Mouse (Mus musculus) kidney, adult 2 months (tissue): ENCODE data around the gene Gm19684. TPM values are rescaled to one million over a fixed set of nuclear protein-coding genes. Genes with fewer than 3 reads are reported as not detected.
"Not testable (repeated sequence)": the region's sequence is repeated elsewhere in the genome, so short reads cannot be mapped to it uniquely, and the experiment has no call there.

ENCODE experiments used
- DNase-seq: peaks from one replicate; pipeline ENCODE4 v3.0.0; 2021
- H3K27ac ChIP-seq: fragments of 200-500 bp; 2 replicates; pipeline ENCODE4 v1.5.1; 2012; ENCODE audit warnings: low read depth, low read length, control low read depth, inconsistent platforms; ENCODE audit not compliant: insufficient read depth
- H3K27me3 ChIP-seq: fragments of 200-500 bp; replicated peaks from 2 replicates; pipeline ENCODE4 v1.6.1; 2012; ENCODE audit warnings: mild to moderate bottlenecking, moderate library complexity, low read length, inconsistent platforms; ENCODE audit not compliant: control insufficient read depth, insufficient read depth
- H3K36me3 ChIP-seq: fragments of 200-500 bp; 2 replicates; pipeline ENCODE4 v1.6.1; 2012; ENCODE audit warnings: mild to moderate bottlenecking, moderate library complexity, low read length, inconsistent platforms; ENCODE audit not compliant: control insufficient read depth, insufficient read depth
- H3K4me1 ChIP-seq: fragments of 200-500 bp; 2 replicates; pipeline ENCODE4 v1.6.1; 2011; ENCODE audit warnings: low read length; ENCODE audit not compliant: control insufficient read depth, insufficient read depth
- H3K4me3 ChIP-seq: fragments of 200-500 bp; 2 replicates; pipeline ENCODE4 v1.5.1; 2011; ENCODE audit warnings: mild to moderate bottlenecking, low read depth, low read length, control low read depth; ENCODE audit not compliant: insufficient read depth
- CTCF ChIP-seq: fragments of 200-500 bp; conservative IDR thresholded peaks from 2 replicates; pipeline ENCODE4 v1.5.1; 2011; ENCODE audit warnings: low read depth, mild to moderate bottlenecking, control low read depth, low read length, moderate library complexity, mixed read lengths; ENCODE audit not compliant: insufficient read depth, insufficient read length
- POLR2A ChIP-seq: fragments of 200-500 bp; IDR thresholded peaks from one replicate; pipeline ENCODE4 v1.6.1; 2011; ENCODE audit warnings: low read depth, low read length, control low read depth
- WGBS: fragments of 180-500 bp; shearing (Covaris S2); methylation state at CpG from one replicate; pipeline ENCODE4 v1.1.7; 2018; 5-methylcytosine and 5-hydroxymethylcytosine counted together
- polyA plus RNA-seq: library from polyadenylated mRNA; depleted of rRNA; stranded (reverse); fragments of >200 nt; gene quantifications from 2 replicates; pipeline ENCODE4 v1.2.3, GENCODE M21; 2012; rRNA removed

The Gm19684 gene
- 0.15 and 0.36 TPM in 2 replicates for polyA plus RNA-seq

DNA sequence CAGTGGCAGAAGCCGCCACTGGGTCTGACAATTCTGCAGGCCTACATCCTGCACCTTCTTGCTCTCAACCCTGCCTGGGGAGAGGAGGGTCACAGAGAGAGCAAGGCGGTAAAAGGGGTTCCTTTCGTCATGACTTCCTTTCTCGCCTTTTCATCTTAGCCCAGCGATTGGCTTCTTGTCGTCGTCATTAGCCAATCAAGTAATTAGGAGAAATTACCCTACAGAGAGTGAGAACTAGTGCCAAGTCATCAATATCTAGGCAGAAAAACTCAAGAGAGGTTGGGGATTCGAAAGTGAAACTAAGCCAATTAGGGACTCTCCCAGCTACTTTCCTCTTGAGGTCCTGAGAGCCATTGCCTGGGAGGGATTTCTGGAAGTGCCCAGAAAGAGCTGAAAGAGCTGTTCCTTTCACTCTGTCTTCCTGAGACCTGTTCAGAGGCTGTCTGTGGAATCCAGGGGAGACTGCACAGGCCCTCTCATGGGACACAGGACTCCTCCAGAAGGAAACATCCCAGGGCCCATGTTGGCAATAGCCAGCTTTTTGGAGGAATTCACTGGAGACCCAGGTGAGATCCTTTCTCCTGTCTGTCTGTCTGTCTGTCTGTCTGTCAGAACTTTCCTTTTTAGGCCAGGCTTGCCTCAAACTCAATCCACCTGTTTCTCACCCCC lies at the start of gene Gm19684:
Gene Gm19684, plus strand, starts transcription at position 327 of the 669 bp plus-strand sequence.
- 0 out of 2 replicates have a peak within 1 kb of the TSS, but pooled peaks have one; percentile 2 for H3K27ac ChIP-seq
- H3K4me3 ChIP-seq: peak within 1 kb of the TSS; percentile 33
- WGBS: 11% methylated on average over 8 of the region's 8 CpGs
- not testable (repeated sequence) for H3K36me3 ChIP-seq, H3K4me1 ChIP-seq, H3K27me3 ChIP-seq
- peak; percentile 88 for DNase-seq

- H3K36me3 ChIP-seq, H3K27ac ChIP-seq, H3K27me3 ChIP-seq, DNase-seq, H3K4me3 ChIP-seq, H3K4me1 ChIP-seq: not testable (repeated sequence)
These were observed 39.6 kb upstream of the Gm19684 start for GRCm38 (mm10) chr17:36081901-36082300.

DNA sequence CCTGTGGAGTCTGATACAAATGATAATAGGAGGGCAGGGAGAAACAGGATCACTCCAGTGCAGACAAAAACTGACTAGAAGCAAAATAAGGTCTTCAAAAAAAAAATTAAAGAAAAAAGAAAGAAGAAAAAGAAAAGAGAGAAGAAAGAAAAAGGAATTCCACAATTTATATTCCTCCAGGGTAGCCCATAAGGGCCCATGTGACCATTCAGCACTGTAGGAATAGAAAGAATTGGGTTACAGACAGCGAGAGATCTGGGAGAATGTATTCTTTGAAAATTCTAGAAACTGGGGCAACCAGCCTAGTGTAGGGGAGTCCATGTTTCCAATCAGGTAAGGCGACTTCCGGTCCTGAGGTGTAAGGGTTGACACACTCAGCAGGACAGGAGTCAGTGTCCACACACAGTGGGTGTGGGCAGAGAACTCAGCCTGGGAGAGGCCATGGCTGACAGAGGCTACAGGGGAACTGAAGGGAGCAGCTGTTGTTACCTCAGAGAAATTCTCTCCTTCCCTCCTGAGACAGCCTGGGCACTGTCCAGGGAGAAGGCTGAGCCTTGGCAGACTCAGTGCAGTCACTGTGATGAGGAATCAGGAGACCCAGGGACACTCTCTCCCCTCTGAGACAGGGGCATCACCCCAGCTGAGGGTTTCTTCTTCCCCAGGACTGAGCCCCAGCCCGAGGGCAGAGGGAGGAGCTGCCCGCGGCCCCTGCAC lies 38.8 kb upstream of the Gm19684 start:
- not testable (repeated sequence) for H3K27me3 ChIP-seq, H3K36me3 ChIP-seq, H3K27ac ChIP-seq, DNase-seq, H3K4me1 ChIP-seq
- peak overlapping the region; percentile 77; the same call in 1 of the 2 replicates for H3K4me3 ChIP-seq
- whole genome bisulfite sequencing: 38% methylated on average over 6 of the region's 6 CpGs

GRCm38 (mm10) chr17:36083266-36083869 lies 38.1 kb upstream of the Gm19684 start:
- Histone ChIP-seq H3K36me3 (no peaks in the 10 kb centered on the region), H3K4me3 (peak overlapping the region; percentile 77), H3K4me1 (no peaks in the 10 kb centered on the region), H3K27ac (no peak overlapping the region), H3K27me3 (no peaks in the 10 kb centered on the region)
- DNase-seq: peak; percentile 82
- 1% methylated on average over 46 of the region's 46 CpGs for WGBS
- no peak for TF ChIP-seq CTCF
- TF ChIP-seq POLR2A: no peak

- peak overlapping the region; percentile 77 for H3K4me3 ChIP-seq
- no peak for TF ChIP-seq CTCF
- TF ChIP-seq POLR2A: no peak
- no peaks in the 10 kb centered on the region for H3K36me3 ChIP-seq
- peak; percentile 17 for DNase-seq
- no peaks in the 10 kb centered on the region for H3K27me3 ChIP-seq
- no peaks in the 10 kb centered on the region for H3K4me1 ChIP-seq
- no peak overlapping the region for H3K27ac ChIP-seq
- WGBS: 2% methylated on average over 42 of the region's 42 CpGs
These were observed 37.5 kb upstream of the Gm19684 start for GRCm38 (mm10) chr17:36083870-36084451.

DNA sequence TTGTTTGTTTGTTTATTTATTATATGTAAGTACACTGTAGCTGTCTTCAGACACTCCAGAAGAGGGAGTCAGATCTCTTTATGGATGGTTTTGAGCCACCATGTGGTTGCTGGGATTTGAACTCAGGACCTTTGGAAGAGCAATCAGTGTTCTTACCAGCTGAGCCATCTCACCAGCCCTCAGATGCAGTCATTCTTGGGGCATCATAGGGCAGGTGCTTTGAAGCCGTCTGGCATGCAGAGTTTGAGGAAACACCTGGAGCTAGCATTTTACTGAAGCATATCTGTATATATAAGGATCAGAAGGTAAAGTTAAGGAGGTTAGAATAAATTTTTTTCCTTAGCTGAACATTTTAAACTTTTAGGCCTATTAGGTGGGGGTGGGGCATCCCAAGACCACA lies 35.5 kb upstream of the Gm19684 start:
- H3K36me3 ChIP-seq, DNase-seq, H3K4me3 ChIP-seq, H3K27me3 ChIP-seq, H3K27ac ChIP-seq, H3K4me1 ChIP-seq: not testable (repeated sequence)
- 62% methylated on average over 1 of the region's 1 CpGs for WGBS

DNA sequence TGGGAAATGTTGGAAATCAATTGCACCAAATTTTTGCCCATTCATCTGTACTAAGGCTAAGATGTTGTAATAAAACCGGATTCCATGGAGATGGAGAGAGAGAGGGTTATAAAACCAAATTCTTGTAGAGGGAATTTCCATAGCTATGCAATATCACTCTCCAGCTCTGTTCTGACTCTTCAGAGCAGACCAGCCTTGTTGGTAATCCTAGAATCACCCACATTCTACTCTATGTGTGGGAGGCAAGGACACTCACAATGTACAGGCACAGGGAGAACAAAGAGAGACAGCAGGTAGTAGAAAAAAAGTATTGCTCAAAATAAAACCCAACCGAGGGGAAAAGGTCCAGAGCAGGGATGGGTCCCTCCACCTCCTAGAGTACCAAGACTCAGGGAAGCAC lies 29.5 kb upstream of the Gm19684 start:
- not testable (repeated sequence) for H3K36me3 ChIP-seq, H3K27me3 ChIP-seq, DNase-seq, H3K4me3 ChIP-seq, H3K27ac ChIP-seq, H3K4me1 ChIP-seq
- no CpG with 5 or more reads among the region's 2 CpGs for WGBS

- not testable (repeated sequence) for H3K4me3 ChIP-seq, H3K27ac ChIP-seq, H3K36me3 ChIP-seq, DNase-seq, H3K4me1 ChIP-seq, H3K27me3 ChIP-seq
These were observed 29.0 kb upstream of the Gm19684 start for GRCm38 (mm10) chr17:36092520-36092919.
